Mouse (Mus musculus) B cell, adult 2 months (primary cell): Measurements from ENCODE around the gene Tdrd5.
A peak's percentile ranks its signal among the peaks of the same experiment; 100 is the strongest.
"Not testable (repeated sequence)": the region's sequence is repeated elsewhere in the genome, so short reads cannot be mapped to it uniquely, and the experiment has no call there.

Experiments
- DNase-seq, 2 experiments: peaks; one replicate each; pipeline ENCODE4 v3.0.0; 2022

Tdrd5 gene

DNA sequence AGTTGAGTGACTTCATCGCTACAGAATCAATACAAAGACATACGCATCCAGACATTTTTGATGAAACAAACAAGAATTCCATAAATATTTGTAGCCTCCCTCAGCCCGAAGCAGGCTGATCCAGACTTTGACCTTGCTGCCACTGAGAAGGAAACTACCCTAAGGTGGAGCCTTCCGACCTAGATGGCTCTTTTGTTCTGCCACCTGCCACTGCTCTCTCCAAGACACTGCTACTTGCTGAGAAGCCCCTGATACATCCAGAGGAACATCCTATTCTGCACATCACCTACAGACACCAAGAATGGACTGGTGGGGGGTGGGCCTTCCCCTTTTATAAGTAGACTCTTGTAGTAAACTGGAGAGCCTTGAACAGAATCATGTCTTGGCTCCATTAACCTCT is 52.4 kb downstream of the Tdrd5 start:
- not testable (repeated sequence) for DNase-seq

DNA sequence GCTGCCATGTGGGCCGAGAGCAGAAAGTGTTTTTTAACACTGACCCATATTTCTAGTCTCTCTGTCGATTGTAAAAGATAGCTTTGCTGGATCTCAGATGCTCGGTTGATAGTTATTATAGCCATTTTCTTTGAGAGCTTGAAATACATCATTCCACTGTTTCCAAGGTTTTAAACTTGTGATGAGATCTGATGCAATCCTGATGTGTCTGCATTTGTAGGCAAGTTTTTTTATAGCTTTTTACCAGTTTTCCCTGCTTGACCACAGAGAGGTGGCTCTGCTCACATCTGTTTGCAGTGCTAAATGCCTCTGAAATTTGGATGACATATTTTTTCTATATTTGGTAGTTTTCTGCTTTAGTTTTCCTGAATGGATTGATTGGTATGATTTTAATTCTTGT is 55.6 kb downstream of the Tdrd5 start:
- DNase-seq = no peak

DNA sequence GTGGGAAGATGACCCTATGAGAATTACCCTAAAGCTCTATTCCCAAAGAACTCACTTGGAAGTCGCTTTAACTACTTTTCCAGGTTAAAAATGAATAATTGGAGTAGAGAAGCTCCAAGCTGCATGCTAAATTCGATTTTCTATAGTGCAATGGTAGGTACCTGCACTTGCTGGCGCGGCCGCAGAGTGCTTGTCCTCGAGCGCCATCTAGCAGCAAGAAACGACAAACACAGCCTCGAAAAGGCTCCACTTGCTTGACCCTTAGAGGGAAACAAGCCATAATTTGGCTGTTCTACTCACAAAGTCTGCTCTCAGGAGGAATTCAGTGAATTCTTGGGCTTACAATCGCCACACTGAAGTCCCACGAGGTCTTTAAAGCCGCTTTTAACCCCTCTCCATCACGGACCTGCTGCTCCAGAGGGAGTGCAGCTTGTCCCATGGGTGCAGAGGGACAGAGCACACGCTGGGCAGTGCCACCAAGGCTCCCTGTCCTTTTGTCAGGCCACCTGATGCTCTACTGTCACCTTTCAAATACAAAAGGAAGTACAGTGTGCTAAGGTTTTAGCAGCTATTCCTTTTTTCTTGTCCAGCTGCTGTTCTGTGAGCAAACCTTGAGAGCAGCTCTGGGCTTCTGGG is 61.6 kb downstream of the Tdrd5 start:
- DNase-seq = peak; percentile 37 to 40

DNA sequence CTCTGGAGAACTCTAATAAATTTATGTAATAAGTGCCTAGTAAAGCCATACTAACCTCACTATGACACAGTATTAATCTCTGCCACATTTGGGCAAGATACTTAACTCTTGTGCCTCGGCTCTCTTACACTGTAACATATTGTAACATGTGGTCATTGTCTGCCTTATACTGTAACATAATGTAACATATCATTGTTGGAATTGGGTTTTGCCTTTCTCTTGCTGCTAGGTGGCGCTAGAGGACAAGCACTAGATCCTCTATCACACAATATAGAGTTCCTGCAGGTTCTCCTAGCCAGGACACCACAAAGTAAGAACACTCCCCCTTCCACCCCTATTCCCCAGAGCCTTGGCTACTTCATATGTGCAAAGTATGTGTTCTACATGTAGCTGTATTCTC is 62.4 kb downstream of the Tdrd5 start:
- DNase-seq = peak; percentile 22 to 28

DNA sequence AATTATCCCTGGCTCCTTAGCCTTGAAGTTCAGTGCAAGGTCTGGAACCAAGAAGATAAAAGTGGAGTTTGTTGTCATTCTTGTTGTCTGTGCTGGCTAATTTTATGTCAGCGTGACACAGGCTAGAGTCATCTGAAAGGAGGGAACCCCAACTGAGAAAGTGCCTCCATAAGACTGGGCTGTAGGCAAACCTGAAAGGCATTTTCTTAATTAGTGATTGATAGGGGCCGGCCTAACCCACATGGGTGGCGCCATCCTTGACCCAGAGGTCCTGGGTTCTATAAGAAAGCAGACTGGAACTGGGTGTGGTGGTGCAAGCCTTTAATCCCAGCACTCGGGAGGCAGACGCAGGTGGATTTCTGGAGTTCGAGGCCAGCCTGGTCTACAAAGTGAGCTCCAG is 72.3 kb downstream of the Tdrd5 start:
- DNase-seq = no peak

DNA sequence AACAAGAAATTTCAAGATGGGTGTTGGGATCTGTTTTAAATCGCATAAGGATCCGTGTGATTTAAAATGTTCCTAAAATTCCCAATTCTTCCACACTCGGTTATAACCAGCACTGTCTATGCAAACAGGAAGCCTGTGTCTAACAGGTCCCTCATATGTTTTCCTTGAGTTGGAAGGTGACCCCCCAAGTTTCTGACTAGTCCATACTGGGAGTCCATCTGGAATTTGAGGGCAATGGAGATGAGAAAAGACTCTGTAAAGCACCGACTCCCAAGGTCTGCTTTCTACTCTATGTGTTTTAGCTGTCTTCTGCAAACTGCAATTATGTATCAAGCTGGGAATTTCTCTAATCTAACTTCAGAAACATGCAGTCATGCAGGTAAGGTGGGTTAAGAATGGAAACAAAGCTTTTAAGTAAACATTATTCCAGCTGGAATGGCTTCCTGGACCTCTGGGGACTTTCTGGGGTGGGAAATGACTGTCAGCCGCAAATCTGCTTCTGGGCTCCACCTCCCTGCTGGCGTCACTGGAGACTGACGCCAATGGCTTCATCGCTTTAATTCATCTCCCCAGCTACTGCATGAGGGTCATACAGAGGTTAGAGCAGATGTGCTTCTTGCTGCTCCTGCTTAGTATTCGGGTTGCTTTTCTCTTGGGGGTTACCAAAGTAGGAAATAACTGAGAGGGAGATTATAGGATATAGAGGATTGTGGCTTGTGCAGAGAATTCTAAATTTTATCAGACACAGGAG is 73.0 kb downstream of the Tdrd5 start:
- DNase-seq = no peak

DNA sequence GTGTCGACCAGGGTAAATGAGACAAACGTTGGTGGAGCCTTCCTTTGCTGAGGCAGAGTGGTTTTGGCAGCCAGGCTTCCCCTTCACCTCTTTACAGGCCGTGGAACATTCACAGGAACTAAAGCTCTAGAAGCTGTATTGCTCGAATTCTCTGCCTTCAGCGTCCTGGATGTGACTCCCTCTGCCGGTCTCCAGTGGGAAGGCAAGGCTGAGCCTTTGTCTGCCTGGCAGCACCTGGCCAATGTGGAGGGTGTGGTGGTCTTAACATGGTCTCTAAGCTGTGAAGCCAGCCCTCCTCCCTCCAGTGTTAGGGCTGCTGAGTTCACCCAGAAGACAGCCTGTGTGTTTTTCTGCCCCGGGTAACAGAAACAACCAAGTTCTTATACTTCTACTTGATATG is 74.0 kb downstream of the Tdrd5 start:
- peak; percentile 38 to 39 for DNase-seq

DNA sequence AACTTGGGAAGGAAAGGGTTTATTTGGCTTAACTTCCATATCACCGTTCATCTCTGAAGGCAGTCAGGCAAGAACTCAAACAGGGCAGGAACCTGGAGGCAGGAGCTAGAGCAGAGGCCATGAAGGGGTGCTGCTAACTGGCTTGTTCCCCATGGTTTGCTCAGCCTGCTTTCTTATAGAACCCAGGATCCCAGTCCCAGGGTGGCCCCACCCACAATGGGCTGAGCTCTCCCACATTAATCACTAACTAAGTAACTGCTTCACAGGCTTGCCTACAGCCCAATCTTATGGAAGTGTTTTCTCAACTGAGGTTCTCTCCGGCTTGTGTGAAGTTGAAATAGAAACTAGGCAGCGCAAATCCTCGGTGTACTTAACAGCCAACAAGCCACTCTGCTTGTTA is 74.7 kb downstream of the Tdrd5 start:
- DNase-seq = no peak

DNA sequence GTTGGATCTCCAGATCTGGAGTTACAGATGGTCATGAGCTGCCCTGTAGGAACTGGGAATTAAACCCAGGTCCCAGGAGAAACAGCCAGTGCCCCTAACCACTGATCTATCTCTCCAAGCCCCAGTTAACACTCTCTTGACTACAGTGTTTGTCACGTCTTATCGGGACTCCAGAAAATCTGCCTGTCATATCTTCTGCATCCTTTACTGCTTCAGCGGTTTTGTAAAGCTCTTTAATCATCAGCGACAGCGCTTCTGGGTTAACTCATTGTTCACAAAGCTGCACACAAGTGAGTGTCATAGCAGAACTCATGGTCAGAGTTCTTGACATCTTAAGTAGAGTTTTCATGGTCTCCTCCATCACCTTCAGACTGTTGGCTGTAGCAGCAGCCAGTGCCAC is 76.6 kb downstream of the Tdrd5 start:
- DNase-seq = no peak

DNA sequence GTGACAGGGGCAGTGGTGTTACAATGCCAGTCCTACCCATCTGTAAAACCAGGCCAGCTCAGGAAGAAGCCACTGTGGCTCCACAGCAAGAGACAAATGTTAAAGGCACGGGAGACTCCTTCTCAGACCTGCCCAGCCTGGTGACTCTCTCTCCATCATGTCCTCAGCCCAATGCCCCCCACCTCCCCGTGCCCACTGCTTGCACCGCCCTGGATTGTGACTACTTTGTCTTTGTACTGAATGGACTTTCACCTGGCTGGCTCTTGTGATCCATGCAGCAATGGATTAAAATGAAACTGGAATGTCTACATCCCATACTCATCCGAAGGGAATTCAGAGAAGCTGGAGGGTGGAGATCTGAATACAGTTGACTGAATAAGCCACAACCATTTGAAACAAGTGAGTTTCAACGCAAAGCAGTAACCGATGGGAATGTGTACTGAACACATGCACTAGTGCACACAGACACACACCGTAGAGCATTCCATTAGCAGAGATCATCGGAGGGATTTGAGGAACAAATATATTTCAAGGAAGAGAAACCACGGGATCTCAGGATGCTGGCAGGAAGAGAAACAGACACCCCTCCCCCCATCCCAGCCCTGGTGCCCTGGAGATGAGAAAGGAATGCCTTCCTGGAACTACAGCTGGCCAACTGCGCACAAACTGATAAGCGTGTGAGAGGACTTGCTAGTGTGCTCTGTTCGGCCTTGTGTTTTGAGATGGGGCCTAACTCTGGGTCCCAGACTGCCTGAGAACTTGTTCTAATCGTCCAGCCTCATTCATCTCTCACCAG is 81.1 kb downstream of the Tdrd5 start:
- DNase-seq = no peak

DNA sequence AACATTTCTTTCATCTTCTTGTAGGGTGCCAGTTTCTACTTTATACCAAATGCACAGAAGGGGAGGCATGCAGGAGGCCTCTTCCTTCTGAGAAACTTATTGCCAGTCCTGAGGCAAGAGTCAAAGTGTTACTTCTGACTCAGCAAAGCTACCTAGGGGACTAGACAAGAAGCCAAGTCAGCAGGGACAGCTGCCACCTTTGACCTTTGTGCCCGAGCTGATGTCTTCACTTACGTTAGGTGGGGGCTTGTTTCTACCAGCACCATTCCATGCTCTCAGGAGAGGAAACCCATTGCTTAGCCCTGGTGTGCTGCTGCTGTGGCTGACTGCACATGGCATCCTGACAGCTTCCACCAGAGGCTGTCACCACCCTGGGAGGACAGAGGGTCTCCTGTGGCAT is 82.1 kb downstream of the Tdrd5 start:
- no peak for DNase-seq

DNA sequence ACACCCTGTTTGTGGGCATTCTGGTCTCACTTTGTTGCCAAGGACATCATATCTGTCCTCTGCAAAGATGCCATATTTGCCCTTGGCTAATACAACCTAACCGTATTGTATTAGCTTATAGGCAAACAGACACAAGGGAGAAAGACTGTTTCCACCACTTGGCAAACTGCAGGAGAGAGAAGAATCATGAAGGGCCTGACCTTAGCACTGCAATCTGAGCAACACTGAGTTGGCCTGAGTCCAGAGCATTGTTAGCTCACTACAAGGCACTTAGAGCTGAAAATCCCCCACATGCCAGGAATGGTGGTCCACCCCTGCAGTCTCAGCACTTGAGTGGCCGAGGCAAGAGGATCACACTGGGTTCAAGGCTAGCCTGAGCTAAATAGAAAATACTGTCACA is 84.9 kb downstream of the Tdrd5 start:
- DNase-seq = no peak

DNA sequence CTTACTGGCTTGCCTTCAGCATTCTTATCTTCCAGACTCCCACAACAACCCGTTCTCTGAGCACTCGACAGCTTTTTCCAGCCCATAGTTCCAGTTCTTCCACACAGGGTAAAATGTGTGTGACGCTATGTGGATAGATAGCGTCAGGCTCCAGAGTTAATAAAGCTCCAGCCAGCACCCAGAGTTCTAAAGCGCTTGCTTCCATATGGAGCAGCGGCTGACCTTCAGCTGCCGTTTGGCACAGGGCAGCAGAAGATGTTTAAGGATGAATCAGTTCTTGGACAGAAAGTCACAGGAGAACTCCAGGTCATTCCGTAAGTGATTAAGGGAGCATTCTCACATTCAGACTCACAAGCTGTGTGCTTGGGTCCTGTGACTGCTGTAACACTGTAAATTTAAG is 85.5 kb downstream of the Tdrd5 start:
- no peak for DNase-seq

DNA sequence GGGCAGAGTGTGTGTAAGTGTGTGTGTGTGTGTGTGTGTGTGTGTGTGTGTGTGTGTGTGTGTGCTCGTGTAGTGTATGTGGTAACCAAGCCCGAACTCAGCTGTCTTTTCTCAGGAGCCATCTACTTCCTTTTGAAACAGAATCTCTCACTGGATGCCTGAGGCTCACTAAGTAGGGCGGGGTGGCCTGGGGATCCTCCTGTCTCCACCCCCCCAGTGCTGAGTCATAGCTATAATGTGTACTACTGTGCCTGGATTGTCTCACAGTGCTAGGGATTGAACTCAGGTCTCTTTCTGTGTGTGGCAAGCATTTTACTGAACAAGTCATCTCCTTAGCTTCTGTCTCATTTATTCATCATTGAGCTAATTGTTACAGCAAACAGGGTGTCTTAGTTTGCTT is 86.1 kb downstream of the Tdrd5 start:
- no peak for DNase-seq

DNA sequence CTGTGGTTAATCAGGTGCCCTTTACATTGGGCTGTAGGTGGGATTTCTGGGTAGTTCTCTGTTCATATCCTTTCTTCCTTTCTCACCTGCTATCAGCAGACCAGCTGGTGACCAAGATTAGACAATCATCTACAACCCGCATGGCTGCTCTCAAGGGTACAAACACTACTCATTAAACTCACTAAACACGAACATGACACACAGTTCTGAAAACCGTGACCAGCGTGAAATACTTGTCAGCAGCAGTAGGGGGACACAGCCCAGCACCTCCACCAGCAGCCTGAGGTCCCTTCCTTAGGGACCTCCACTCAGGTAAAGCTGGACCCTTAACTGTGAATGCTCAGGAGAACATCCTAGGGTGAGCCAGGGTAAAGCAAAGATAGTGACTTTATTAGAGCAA is 87.2 kb downstream of the Tdrd5 start:
- DNase-seq = no peak

DNA sequence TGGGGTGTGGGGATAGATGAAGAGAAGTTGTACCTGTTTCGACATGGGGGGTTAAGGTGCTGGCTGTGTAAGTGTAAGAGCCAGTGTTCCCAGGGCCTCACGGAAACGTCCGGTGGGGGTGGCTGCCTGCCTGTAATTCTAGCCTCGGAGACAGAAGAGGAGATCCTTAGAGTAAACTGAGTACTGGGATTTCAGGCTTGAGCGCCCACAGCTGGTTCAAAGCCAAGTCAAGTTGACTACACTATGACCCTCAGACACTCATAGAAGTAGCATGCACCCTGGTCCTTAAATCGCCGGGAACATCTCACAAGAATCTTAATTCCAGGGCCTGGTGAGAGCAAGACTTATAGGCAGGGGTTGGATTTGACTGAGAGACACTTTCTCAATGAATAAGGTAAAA is 88.8 kb downstream of the Tdrd5 start:
- no peak for DNase-seq

DNA sequence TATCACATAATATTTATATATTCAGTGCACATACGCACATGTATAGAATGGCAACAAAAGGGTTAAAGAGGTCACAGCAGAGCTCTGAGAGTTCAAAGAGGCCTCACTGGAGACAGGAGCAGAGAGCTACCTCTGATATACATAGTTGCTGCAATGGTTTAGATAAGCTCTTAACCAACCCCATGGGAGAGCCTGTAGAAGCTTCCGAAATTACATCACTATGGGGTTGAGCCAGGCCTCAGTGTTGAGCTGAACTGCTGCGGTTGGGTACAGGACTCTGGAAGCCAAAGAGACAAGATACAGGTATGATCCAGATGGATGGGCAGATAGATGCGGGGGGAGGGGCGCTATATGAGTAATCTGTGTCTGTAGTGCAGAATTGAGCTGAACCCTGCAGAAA is 90.5 kb downstream of the Tdrd5 start:
- no peak for DNase-seq

DNA sequence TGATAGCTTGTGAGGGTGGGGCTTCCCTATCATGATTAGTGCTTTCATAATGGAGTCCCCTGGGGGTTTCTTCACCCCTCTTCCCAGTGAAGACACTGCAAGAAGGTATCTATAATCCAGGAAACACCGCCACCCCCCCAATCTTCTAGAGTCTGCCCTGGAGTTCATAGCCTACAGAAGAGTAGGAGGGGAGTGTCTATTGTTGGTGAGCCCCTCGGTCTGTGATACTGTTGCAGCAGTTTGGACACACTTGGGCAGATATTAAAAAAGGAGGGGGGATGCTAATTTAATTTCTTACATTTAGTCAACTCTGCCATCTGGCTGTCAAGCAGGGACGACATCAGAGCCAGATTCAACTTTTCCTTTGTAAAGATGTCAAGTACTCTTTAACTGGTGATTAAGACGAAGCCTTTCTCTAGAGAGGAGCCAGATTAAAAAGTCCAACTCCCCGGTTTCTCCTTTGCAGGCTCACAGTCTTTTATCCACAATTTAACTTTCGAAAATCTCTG is 91.6 kb downstream of the Tdrd5 start:
- DNase-seq = no peak
